Mouse (Mus musculus) intestine, embryonic 15.5 days (tissue): ENCODE measurements around the gene Vmn1r177. TPM values are rescaled to one million over a fixed set of nuclear protein-coding genes. Genes with fewer than 3 reads are reported as not detected.
"Not testable (repeated sequence)": the region's sequence is repeated elsewhere in the genome, so short reads cannot be mapped to it uniquely, and the experiment has no call there.

Experiments used
- ATAC-seq: fragments of 200-750 bp; cut with Nextera tagmentation; 2 replicates; pipeline ENCODE4 v1.8.0; 2017; ENCODE audit warnings: moderate TSS enrichment, moderate library complexity
- H3K27ac ChIP-seq: fragments of 300-500 bp; sonication (generic); 2 replicates; pipeline ENCODE4 v1.5.1; 2015; ENCODE audit warnings: mild to moderate bottlenecking, inconsistent platforms
- H3K27me3 ChIP-seq: fragments of 300-500 bp; sonication (generic); replicated peaks from 2 replicates; pipeline ENCODE4 v1.6.1; 2015; ENCODE audit warnings: inconsistent platforms
- H3K36me3 ChIP-seq: fragments of 300-500 bp; sonication (generic); 2 replicates; pipeline ENCODE4 v1.6.1; 2015; ENCODE audit warnings: inconsistent platforms
- H3K4me1 ChIP-seq: fragments of 300-500 bp; sonication (generic); replicated peaks from 2 replicates; pipeline ENCODE4 v1.6.1; 2015; ENCODE audit warnings: inconsistent platforms
- H3K4me2 ChIP-seq: fragments of 300-500 bp; sonication (generic); replicated peaks from 2 replicates; pipeline ENCODE4 v1.6.1; 2015; ENCODE audit warnings: mild to moderate bottlenecking, inconsistent platforms
- H3K4me3 ChIP-seq: fragments of 300-500 bp; sonication (generic); replicated peaks from 2 replicates; pipeline ENCODE4 v1.5.1; 2015; ENCODE audit warnings: inconsistent platforms
- H3K9ac ChIP-seq: fragments of 300-500 bp; sonication (generic); 2 replicates; pipeline ENCODE4 v1.6.1; 2015; ENCODE audit warnings: inconsistent platforms
- H3K9me3 ChIP-seq: fragments of 300-500 bp; sonication (generic); 2 replicates; pipeline ENCODE4 v1.6.1; 2016; ENCODE audit warnings: inconsistent platforms
- WGBS: fragments of 180-500 bp; shearing (Covaris S2); methylation state at CpG from one replicate; pipeline ENCODE4 v1.1.7; 2015; 5-methylcytosine and 5-hydroxymethylcytosine counted together
- polyA plus RNA-seq: library from polyadenylated mRNA; unstranded; fragments of >200 nt; fragmentation: Nextera tagmentation; extraction: Ambion mirVana; gene quantifications from 2 replicates; pipeline ENCODE4 v1.2.1, GENCODE M21; 2015

The Vmn1r177 gene
- polyA plus RNA-seq: not detected in 2 replicates

- not testable (repeated sequence) for H3K4me1 ChIP-seq, H3K9me3 ChIP-seq, H3K27me3 ChIP-seq, H3K4me2 ChIP-seq, H3K4me3 ChIP-seq, H3K36me3 ChIP-seq, ATAC-seq, H3K9ac ChIP-seq, H3K27ac ChIP-seq
- WGBS: 10% methylated on average over 1 of the region's 1 CpGs
Observed at GRCm38 (mm10) chr7:23866349-23866748, at the start of gene Vmn1r177. Vmn1r177 (minus strand) TSS chr7:23866449.

- Histone ChIP-seq H3K27ac (no peak within 1 kb of the TSS), H3K4me2 (no peak within 1 kb of the TSS), H3K36me3 (no peaks in the 10 kb centered on the region), H3K4me3 (no peak within 1 kb of the TSS), H3K9me3 (no peaks in the 10 kb centered on the region), H3K9ac (no peak within 1 kb of the TSS), H3K27me3 (no peaks in the 10 kb centered on the region), H3K4me1 (no peaks in the 10 kb centered on the region)
- WGBS: 84% methylated on average over 1 of the region's 1 CpGs
- no peak for ATAC-seq
Observed at GRCm38 (mm10) chr7:23891709-23892108, 25.5 kb upstream of the Vmn1r177 start, which contains the start of gene Vmn1r178. Vmn1r178 (plus strand) TSS chr7:23892009.

DNA sequence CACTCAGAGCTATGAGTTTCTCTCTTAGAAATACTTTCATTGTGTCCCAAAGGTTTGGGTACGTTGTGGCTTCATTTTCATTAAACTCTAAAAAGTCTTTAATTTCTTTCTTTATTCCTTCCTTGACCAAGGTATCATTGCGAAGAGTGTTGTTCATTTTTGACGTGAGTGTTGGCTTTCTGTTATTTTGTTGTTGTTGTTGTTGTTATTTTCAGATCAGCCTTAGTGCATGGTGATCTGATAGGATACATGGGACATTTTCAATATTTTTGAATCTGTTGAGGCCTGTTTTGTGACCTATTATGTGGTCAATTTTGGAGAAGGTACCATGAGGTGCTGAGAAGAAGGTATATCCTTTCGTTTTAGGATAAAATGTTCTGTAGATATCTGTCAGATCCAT lies 10.7 kb upstream of the Vmn1r177 start:
- H3K4me2 ChIP-seq, H3K9me3 ChIP-seq, H3K4me1 ChIP-seq, H3K27me3 ChIP-seq, H3K9ac ChIP-seq, H3K36me3 ChIP-seq, H3K4me3 ChIP-seq, ATAC-seq, H3K27ac ChIP-seq: not testable (repeated sequence)
- 62% methylated on average over 4 of the region's 4 CpGs for WGBS

DNA sequence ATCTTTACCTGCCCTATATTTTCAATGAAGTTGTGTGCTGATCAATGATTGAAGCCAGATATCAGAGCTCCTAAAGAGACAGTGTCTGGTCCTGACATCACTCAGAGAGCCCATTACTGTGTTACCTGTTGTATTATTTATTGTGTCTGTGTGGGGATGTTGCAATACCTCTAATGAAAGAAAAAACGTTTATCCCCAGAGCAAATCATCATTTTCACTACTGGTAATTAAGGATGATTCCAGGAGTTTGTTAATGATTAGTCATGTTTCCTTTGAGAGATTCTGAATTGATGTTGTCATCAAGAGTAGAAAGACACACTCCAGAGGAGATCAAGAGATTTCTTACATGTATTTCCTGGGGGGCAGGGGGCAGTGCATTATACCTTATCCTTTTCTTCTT lies 29.0 kb downstream of the Vmn1r177 start, which contains the start of gene Vmn1r176:
TSS of gene Vmn1r176 (minus strand) at position 101 of the 400 bp plus-strand sequence.
- not testable (repeated sequence) for H3K4me3 ChIP-seq, H3K9ac ChIP-seq, H3K27me3 ChIP-seq, H3K4me2 ChIP-seq, H3K9me3 ChIP-seq, ATAC-seq, H3K27ac ChIP-seq, H3K36me3 ChIP-seq, H3K4me1 ChIP-seq
- no CpG with 5 or more reads among the region's 1 CpGs for WGBS

Other genes with a start within 250 kb of the Vmn1r177 start
- not detected in 2 replicates for gene Vmn1r171, start 235.7 kb downstream of the Vmn1r177 start, polyA plus RNA-seq
- not detected in 2 replicates for gene Vmn1r172, start 208.1 kb downstream of the Vmn1r177 start, polyA plus RNA-seq
- not detected in 2 replicates for gene Vmn1r173, start 165.7 kb downstream of the Vmn1r177 start, polyA plus RNA-seq
- gene Vmn1r174, start 114.2 kb downstream of the Vmn1r177 start, polyA plus RNA-seq: not detected in 2 replicates
- not detected in 2 replicates for gene Vmn1r175, start 55.8 kb downstream of the Vmn1r177 start, polyA plus RNA-seq
- not detected in 2 replicates for gene Vmn1r176, start 29.1 kb downstream of the Vmn1r177 start, polyA plus RNA-seq
- gene Vmn1r178, start 25.6 kb upstream of the Vmn1r177 start, polyA plus RNA-seq: not detected in 2 replicates
- gene Vmn1r179, start 60.5 kb upstream of the Vmn1r177 start, polyA plus RNA-seq: not detected in 2 replicates
- not detected in 2 replicates for gene Vmn1r180, start 84.2 kb upstream of the Vmn1r177 start, polyA plus RNA-seq
- gene Vmn1r181, start 108.2 kb upstream of the Vmn1r177 start, polyA plus RNA-seq: not detected in 2 replicates
- gene V1rd19, start 135.2 kb upstream of the Vmn1r177 start, polyA plus RNA-seq: not detected in 2 replicates
- gene Vmn1r183, start 186.8 kb upstream of the Vmn1r177 start, polyA plus RNA-seq: not detected in 2 replicates
- 13.6 and 15.6 TPM in 2 replicates for gene Zfp180, start 215.5 kb upstream of the Vmn1r177 start, polyA plus RNA-seq
- gene Zfp112, start 245.9 kb upstream of the Vmn1r177 start, polyA plus RNA-seq: 4.8 and 6.4 TPM in 2 replicates